Mouse (Mus musculus): Measurements from ENCODE around the gene Fam219b.

GRCm38 (mm10) chr9:57501452-57501851 lies 35.9 kb upstream of the Fam219b start:
- no peak for TF ChIP-seq CTCF (IDR thresholded peaks at IDR 0.05; ENCODE audit: borderline replicate concordance, extremely low read depth, insufficient read depth, insufficient read length)
- no peak for TF ChIP-seq POLR2A (IDR thresholded peaks at IDR 0.05; ENCODE audit: borderline replicate concordance, extremely low read depth, insufficient read depth, insufficient read length, poor library complexity, severe bottlenecking)
